Mouse (Mus musculus) lung, embryonic 14.5 days (tissue): Measurements from ENCODE around the gene Best2. TPM values are rescaled to one million over a fixed set of nuclear protein-coding genes. Genes with fewer than 3 reads are reported as not detected.

ENCODE experiments used
- ATAC-seq: fragments of 200-750 bp; cut with Nextera tagmentation; 2 replicates; pipeline ENCODE4 v1.8.0; 2017; ENCODE audit warnings: mild to moderate bottlenecking, moderate TSS enrichment, moderate library complexity; ENCODE audit not compliant: insufficient read depth
- DNase-seq: peaks from one replicate; pipeline ENCODE4 v3.0.0-alpha.2; 2015
- H3K27ac ChIP-seq: fragments of 300-500 bp; sonication (generic); 2 replicates; pipeline ENCODE4 v1.5.1; 2014; ENCODE audit warnings: low read depth, mild to moderate bottlenecking, moderate library complexity
- H3K27me3 ChIP-seq: fragments of 300-500 bp; sonication (generic); 2 replicates; pipeline ENCODE4 v1.6.1; 2014; ENCODE audit warnings: low read length, control low read depth; ENCODE audit not compliant: insufficient read depth
- H3K36me3 ChIP-seq: fragments of 300-500 bp; sonication (generic); 2 replicates; pipeline ENCODE4 v1.6.1; 2014; ENCODE audit warnings: control low read depth; ENCODE audit not compliant: insufficient read depth
- H3K4me1 ChIP-seq: fragments of 300-500 bp; sonication (generic); 2 replicates; pipeline ENCODE4 v1.6.1; 2014; ENCODE audit warnings: antibody characterized with exemption, control low read depth; ENCODE audit not compliant: insufficient read depth
- H3K4me2 ChIP-seq: fragments of 300-500 bp; sonication (generic); 2 replicates; pipeline ENCODE4 v1.6.1; 2014; ENCODE audit warnings: mild to moderate bottlenecking
- H3K4me3 ChIP-seq: fragments of 300-500 bp; sonication (generic); 2 replicates; pipeline ENCODE4 v1.5.1; 2014; ENCODE audit warnings: low read depth, low read length
- H3K9ac ChIP-seq: fragments of 300-500 bp; sonication (generic); 2 replicates; pipeline ENCODE4 v1.6.1; 2014
- H3K9me3 ChIP-seq: fragments of 300-500 bp; sonication (generic); 2 replicates; pipeline ENCODE4 v1.6.1; 2016; ENCODE audit warnings: low read depth, low read length, control low read depth
- CTCF ChIP-seq: IDR thresholded peaks from 2 replicates; pipeline ENCODE4 v1.5.1; 2016; ENCODE audit warnings: antibody characterized with exemption, low read depth
- WGBS: fragments of 180-500 bp; shearing (Covaris S2); extraction: QIAGEN DNeasy Blood & Tissue Kit; methylation state at CpG from one replicate; pipeline ENCODE4 v1.1.7; 2014; 5-methylcytosine and 5-hydroxymethylcytosine counted together
- polyA plus RNA-seq: library from polyadenylated mRNA; unstranded; fragments of >200 nt; fragmentation: Nextera tagmentation; extraction: Ambion mirVana; gene quantifications from 2 replicates; pipeline ENCODE4 v1.2.1, GENCODE M21; 2014

Gene Best2
- polyA plus RNA-seq, 1 experiment from 2014 or later = not detected

DNA sequence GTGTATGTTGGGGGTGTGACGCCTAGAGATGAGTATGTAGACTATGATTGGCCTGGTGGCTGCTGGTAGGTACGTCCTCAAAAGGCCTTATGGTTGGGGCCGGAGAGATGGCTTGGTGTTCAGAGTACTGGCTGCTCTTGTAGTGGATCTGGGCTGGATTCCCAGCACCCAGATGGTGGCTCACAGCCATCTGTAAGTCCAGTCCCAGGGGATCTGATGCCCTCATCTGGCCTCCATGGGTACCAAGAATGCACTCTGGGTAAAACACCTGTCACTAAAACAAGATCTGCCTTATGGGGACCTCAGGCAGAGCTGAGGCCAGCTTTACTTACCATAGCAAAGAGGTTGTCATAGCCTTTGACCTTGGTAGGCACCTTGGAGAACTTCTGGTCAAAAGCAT, 9.5 kb upstream of the Best2 start:
- DNase-seq = no peak
- Histone ChIP-seq H3K4me2 (peak overlapping the region; percentile 70), H3K27ac (no peak overlapping the region), H3K27me3 (no peaks in the 10 kb centered on the region), H3K4me3 (peak overlapping the region; percentile 87; the same call in 1 of the 2 replicates), H3K9ac (no peak overlapping the region), H3K36me3 (peaks cover 52% of the 10 kb centered on the region), H3K9me3 (no peaks in the 10 kb centered on the region), H3K4me1 (peaks cover 17% of the 10 kb centered on the region)
- 92% methylated on average over 3 of the region's 3 CpGs for WGBS
- no peak for ATAC-seq
- no peak for TF ChIP-seq CTCF

DNA sequence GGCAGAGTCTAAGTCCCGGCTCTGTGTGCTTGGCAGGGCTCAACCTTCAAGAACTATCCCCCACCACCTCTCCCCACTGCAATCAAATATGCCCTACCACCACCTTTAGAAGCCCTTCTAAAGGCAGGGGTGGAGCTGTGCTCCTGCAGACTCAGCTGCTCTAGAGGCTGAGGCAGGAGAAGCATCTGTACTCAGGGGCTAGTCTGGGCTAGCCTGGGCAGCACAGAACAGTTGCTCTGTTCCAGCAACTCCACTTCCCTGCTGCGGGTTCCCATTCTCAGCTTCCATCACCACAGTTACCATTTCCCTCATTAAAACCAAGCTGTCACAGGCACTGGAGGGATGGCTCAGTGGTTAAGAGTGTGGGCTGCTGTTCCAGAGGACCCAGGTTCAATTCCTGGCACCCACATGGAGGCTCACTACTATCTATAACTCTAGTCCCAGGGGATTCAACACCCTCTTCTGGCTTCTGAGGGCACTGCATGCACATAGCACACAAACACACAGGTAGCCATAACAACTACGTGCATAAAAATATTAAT, 7.3 kb upstream of the Best2 start:
- WGBS = 90% methylated on average over 3 of the region's 3 CpGs
- DNase-seq = no peak
- no peak for ATAC-seq
- Histone ChIP-seq H3K4me1 (peaks cover 9% of the 10 kb centered on the region), H3K36me3 (peaks cover 68% of the 10 kb centered on the region), H3K9ac (no peak overlapping the region), H3K27ac (no peak overlapping the region), H3K4me2 (no peak overlapping the region), H3K27me3 (no peaks in the 10 kb centered on the region), H3K9me3 (no peaks in the 10 kb centered on the region), H3K4me3 (no peak overlapping the region)
- TF ChIP-seq CTCF = no peak

DNA sequence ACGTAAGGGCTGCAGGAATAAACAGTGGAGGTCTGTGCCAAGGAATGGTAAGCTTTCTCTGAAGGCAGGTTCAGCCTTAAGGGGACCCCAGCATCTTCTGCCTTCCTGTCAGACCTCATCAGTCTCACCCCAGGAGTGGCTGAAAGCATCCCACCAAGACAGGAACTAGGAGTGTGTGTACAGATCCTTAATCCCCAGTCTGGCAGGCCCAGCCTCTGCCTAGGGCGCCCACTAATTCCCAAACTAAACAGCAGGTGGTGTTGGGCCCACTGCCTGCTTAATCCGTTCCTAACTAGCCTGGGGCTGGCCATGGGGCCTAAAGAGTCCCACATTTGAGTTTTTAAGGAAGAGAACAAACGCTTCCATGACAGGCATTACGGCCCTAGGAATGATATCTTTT, 2.9 kb upstream of the Best2 start:
- 45% methylated on average over 5 of the region's 5 CpGs for WGBS
- H3K27ac ChIP-seq = no peak overlapping the region

DNA sequence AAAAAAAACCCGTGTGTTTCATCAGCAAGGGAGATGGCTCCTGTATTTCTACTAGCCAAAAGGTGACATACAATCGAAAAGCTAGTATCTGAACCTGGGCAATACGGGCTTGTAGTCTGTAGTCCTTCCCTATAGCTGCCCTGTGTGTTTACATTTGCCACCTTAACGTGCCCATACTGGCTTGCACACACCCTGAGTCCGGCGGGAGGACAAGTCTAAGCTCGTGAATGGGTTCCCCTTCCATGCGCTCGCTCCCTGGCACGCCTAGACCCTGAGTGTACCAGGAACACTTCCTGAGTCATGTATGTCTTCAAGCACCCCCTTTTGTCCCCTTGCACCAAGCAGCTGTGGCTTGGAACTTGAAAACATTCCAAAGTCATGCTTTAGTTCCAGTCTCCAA, 2.4 kb upstream of the Best2 start:
- H3K27me3 ChIP-seq = peaks cover 20% of the 10 kb centered on the region
- 54% methylated on average over 10 of the region's 10 CpGs for WGBS
- H3K9me3 ChIP-seq = no peaks in the 10 kb centered on the region
- no peak overlapping the region for H3K27ac ChIP-seq
- H3K36me3 ChIP-seq = peaks cover 44% of the 10 kb centered on the region
- ATAC-seq (no peak), DNase-seq (no peak)
- TF ChIP-seq CTCF = no peak
- no peaks in the 10 kb centered on the region for H3K4me1 ChIP-seq
- H3K9ac ChIP-seq = no peak overlapping the region
- H3K4me3 ChIP-seq = no peak overlapping the region
- no peak overlapping the region for H3K4me2 ChIP-seq

More for the DNA sequence above, 2.9 kb upstream of the Best2 start:
- peaks cover 19% of the 10 kb centered on the region for H3K27me3 ChIP-seq
- TF ChIP-seq CTCF = no peak
- H3K4me3 ChIP-seq = no peak overlapping the region
- H3K9me3 ChIP-seq = no peaks in the 10 kb centered on the region
- peaks cover 49% of the 10 kb centered on the region for H3K36me3 ChIP-seq
- H3K4me1 ChIP-seq = no peaks in the 10 kb centered on the region
- no peak overlapping the region for H3K4me2 ChIP-seq
- no peak overlapping the region for H3K9ac ChIP-seq
- no peak for DNase-seq
- no peak for ATAC-seq

DNA sequence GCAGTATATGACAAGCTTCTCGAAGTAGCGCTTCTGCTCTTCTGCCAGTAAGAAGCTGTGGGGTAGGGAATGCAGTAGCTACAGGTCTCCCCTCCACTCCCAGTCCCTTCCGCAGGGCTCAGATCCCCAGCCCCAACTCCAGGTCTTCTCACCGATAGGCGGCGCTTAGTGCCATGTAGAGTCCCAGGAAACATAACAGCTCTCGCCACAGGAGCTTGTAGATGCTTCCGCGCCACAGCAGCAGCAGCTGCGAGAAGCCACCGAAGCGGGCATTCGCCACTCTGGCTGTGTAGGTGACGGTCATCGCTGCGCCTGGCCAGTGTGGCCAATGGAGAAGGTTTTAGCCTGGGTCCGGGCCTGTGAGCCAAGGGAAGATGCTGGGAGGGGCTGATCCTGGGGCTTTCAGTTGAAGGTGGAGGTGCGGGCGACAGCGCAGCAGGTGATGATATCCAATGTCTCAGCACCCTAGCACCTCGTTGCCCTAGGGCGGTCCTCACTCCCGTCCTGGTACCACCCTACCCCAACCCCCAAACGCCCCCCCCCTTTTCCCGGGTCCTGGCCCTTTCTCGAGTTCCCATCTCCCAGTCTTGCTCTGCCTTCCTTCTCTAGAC, 996 bp downstream of the Best2 start:
- Histone ChIP-seq H3K4me3 (peak overlapping the region; percentile 24), H3K4me2 (peak overlapping the region; percentile 51), H3K9me3 (no peaks in the 10 kb centered on the region), H3K27ac (no peak overlapping the region), H3K36me3 (peaks cover 11% of the 10 kb centered on the region; the same call in 1 of the 2 replicates), H3K9ac (no peak overlapping the region), H3K4me1 (no peaks in the 10 kb centered on the region), H3K27me3 (peaks cover 42% of the 10 kb centered on the region)
- ATAC-seq (peak; percentile 50; the same call in 1 of the 2 replicates), DNase-seq (peak; percentile 87)
- TF ChIP-seq CTCF = peak; percentile 79
- WGBS = 6% methylated on average over 26 of the region's 26 CpGs

DNA sequence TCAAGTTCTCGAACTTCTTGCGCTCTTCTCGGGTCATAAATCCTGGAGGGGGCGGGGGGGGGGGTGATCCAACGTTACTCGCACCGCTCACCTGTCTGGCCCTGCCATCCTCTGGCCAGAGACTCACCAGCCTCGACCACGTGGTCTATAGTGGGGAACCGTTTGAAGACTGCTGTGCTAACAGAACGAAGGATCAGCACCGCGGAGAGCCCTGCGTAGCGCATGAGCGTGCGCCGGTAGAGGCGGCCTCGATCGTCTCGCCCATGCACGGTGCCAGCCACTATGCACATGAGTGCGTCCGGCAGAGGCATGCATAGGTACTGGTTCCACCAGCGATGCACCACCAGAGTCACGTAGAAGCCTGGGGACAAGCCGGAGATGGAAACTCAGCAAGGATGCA, 3.1 kb downstream of the Best2 start:
- Histone ChIP-seq H3K4me1 (no peaks in the 10 kb centered on the region), H3K9ac (no peak overlapping the region), H3K4me2 (no peak overlapping the region), H3K36me3 (no peaks in the 10 kb centered on the region), H3K4me3 (no peak overlapping the region), H3K9me3 (no peaks in the 10 kb centered on the region), H3K27me3 (peaks cover 50% of the 10 kb centered on the region), H3K27ac (no peak overlapping the region)
- DNase-seq = peak; percentile 24
- ATAC-seq = no peak
- 14% methylated on average over 28 of the region's 28 CpGs for WGBS
- no peak for TF ChIP-seq CTCF

DNA sequence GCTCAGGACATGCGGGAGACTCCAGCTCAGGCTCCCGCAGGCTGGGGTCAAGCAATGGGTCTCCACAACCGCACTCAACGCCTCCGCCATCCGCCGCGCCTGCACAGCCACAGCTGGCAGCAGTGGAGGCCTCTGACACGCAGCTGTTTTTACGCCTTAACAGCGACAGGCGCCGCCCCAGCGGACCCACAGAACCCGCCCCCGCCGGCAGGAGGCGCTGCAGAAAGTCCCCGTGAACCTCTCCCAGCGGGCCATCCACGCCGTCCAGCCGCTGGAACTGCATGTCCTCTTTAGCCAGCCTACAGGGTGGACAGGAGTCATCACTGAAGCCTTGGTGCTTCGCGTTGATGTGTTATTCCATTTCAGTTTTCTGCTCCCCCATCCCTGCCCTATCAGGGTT, 6.6 kb downstream of the Best2 start:
- ATAC-seq (no peak), DNase-seq (peak; percentile 35)
- Histone ChIP-seq H3K36me3 (no peaks in the 10 kb centered on the region), H3K9me3 (no peaks in the 10 kb centered on the region), H3K9ac (no peak overlapping the region), H3K4me2 (no peak overlapping the region), H3K4me1 (no peaks in the 10 kb centered on the region), H3K4me3 (no peak overlapping the region), H3K27ac (no peak overlapping the region), H3K27me3 (peaks cover 33% of the 10 kb centered on the region)
- peak; percentile 54 for TF ChIP-seq CTCF
- WGBS = 16% methylated on average over 25 of the region's 25 CpGs
